13 mouse cellular contexts compared by ENCODE assay signal in genomic region chr13:103027456-103028078, GRCm38 (mm10).
DNase-seq lines count a peak whose midpoint lies in the region; ATAC-seq and TF ChIP-seq lines count a peak whose summit lies in the region.
"Had no signal": no experiment of that assay in that cellular context is flagged by ENCODE, and none has a peak within 500 bp of the region (broad histone marks: within the 10 kb centered on the region; RNA-seq: fewer than 3 reads in every experiment).

No protein-coding gene starts in this region.

- H3K27ac ChIP-seq in heart, embryonic 10.5 days: peak overlapping the region; percentile 47; the same call in 1 of the 2 replicates
- no peak overlapping the region for H3K27ac ChIP-seq in midbrain, embryonic 16.5 days (ENCODE audit: low read length)
- no peak overlapping the region for H3K27ac ChIP-seq in midbrain, embryonic 15.5 days
- H3K27ac ChIP-seq in neural tube, embryonic 14.5 days (ENCODE audit: low read depth, low read length): no peak overlapping the region
- no peak overlapping the region for H3K27ac ChIP-seq in cerebellum, adult 2 months (ENCODE audit: insufficient read depth, low read length)
- H3K27ac ChIP-seq: kidney, postnatal 0 days; liver, embryonic 12.5 days had no signal

- no peaks in the 10 kb centered on the region for H3K9me3 ChIP-seq in heart, embryonic 10.5 days
- H3K9me3 ChIP-seq in midbrain, embryonic 16.5 days (replicated peaks; ENCODE audit: control insufficient read depth, low read length, poor library complexity, severe bottlenecking): no peaks in the 10 kb centered on the region
- no peaks in the 10 kb centered on the region for H3K9me3 ChIP-seq in midbrain, embryonic 15.5 days
- no peaks in the 10 kb centered on the region for H3K9me3 ChIP-seq in neural tube, embryonic 14.5 days (ENCODE audit: control insufficient read depth, low read length)
- H3K9me3 ChIP-seq: liver, embryonic 12.5 days had no signal

- H3K36me3 ChIP-seq in heart, embryonic 10.5 days: no peaks in the 10 kb centered on the region
- no peaks in the 10 kb centered on the region for H3K36me3 ChIP-seq in midbrain, embryonic 16.5 days (ENCODE audit: control insufficient read depth, insufficient read depth, low read length)
- no peaks in the 10 kb centered on the region for H3K36me3 ChIP-seq in midbrain, embryonic 15.5 days (replicated peaks)
- no peaks in the 10 kb centered on the region for H3K36me3 ChIP-seq in neural tube, embryonic 14.5 days (ENCODE audit: control insufficient read depth, insufficient read depth, low read length)
- H3K36me3 ChIP-seq: liver, embryonic 12.5 days had no signal

- H3K27me3 ChIP-seq in heart, embryonic 10.5 days (ENCODE audit: insufficient read depth, poor library complexity, severe bottlenecking): no peaks in the 10 kb centered on the region
- no peaks in the 10 kb centered on the region for H3K27me3 ChIP-seq in midbrain, embryonic 16.5 days (ENCODE audit: control insufficient read depth, insufficient read depth, low read depth, low read length)
- H3K27me3 ChIP-seq in midbrain, embryonic 15.5 days (replicated peaks): no peaks in the 10 kb centered on the region
- no peaks in the 10 kb centered on the region for H3K27me3 ChIP-seq in neural tube, embryonic 14.5 days (ENCODE audit: control insufficient read depth, insufficient read depth, low read length)
- H3K27me3 ChIP-seq in cerebellum, adult 2 months (ENCODE audit: control insufficient read depth, insufficient read depth, low read length): no peaks in the 10 kb centered on the region
- H3K27me3 ChIP-seq: liver, embryonic 12.5 days had no signal

- no peak overlapping the region for H3K9ac ChIP-seq in midbrain, embryonic 16.5 days (ENCODE audit: low read depth, low read length)
- no peak overlapping the region for H3K9ac ChIP-seq in midbrain, embryonic 15.5 days
- no peak overlapping the region for H3K9ac ChIP-seq in neural tube, embryonic 14.5 days (replicated peaks; ENCODE audit: low read depth, low read length)
- H3K9ac ChIP-seq: liver, embryonic 12.5 days had no signal

- WGBS in heart, embryonic 10.5 days: 39% methylated on average over 17 of the region's 17 CpGs
- 66% methylated on average over 17 of the region's 17 CpGs for WGBS in midbrain, embryonic 16.5 days
- WGBS in midbrain, embryonic 15.5 days: 64% methylated on average over 17 of the region's 17 CpGs
- WGBS in neural tube, embryonic 14.5 days: 42% methylated on average over 17 of the region's 17 CpGs
- WGBS in cerebellum, adult 2 months: 81% methylated on average over 17 of the region's 17 CpGs

- no peak overlapping the region for H3K4me2 ChIP-seq in midbrain, embryonic 16.5 days (ENCODE audit: low read length)
- H3K4me2 ChIP-seq in midbrain, embryonic 15.5 days: no peak overlapping the region
- no peak overlapping the region for H3K4me2 ChIP-seq in neural tube, embryonic 14.5 days (ENCODE audit: low read depth, low read length)
- H3K4me2 ChIP-seq: liver, embryonic 12.5 days had no signal

- no peak for TF ChIP-seq CTCF in cerebellum, adult 2 months (IDR thresholded peaks at IDR 0.05; ENCODE audit: borderline replicate concordance, insufficient read depth, low read depth, low read length)

- no peak for DNase-seq in heart, embryonic 10.5 days (ENCODE audit: low spot score)
- no peak for DNase-seq in heart, adult 18-20 months
- DNase-seq in hindlimb bud, embryonic 11.5 days (ENCODE audit: extremely low spot score, low read depth, low spot score): peak; percentile 95
- DNase-seq in cerebellum, adult 2 months: no peak
- DNase-seq: cerebellum, adult 11-12 months; lung, postnatal 14 days; right cerebral cortex, postnatal 4 days had no signal

- ATAC-seq in midbrain, embryonic 16.5 days: peak; percentile 39; the same call in 1 of the 2 replicates
- no peak for ATAC-seq in midbrain, embryonic 15.5 days (replicated peaks)
- ATAC-seq in neural tube, embryonic 14.5 days (ENCODE audit: low read depth): peak; percentile 84
- no peak for ATAC-seq in cerebellum, adult (ENCODE audit: insufficient number of reproducible peaks, low FRiP score, low TSS enrichment)
- ATAC-seq: liver, embryonic 12.5 days had no signal

- peaks cover 47% of the 10 kb centered on the region for H3K4me1 ChIP-seq in heart, embryonic 10.5 days
- H3K4me1 ChIP-seq in midbrain, embryonic 16.5 days (ENCODE audit: control insufficient read depth, insufficient read depth, low read length): peaks cover 8% of the 10 kb centered on the region
- H3K4me1 ChIP-seq in midbrain, embryonic 15.5 days: no peaks in the 10 kb centered on the region
- no peaks in the 10 kb centered on the region for H3K4me1 ChIP-seq in neural tube, embryonic 14.5 days (ENCODE audit: control insufficient read depth, insufficient read depth, low read length)
- H3K4me1 ChIP-seq in cerebellum, adult 2 months (ENCODE audit: control insufficient read depth, insufficient read depth, low read length): no peaks in the 10 kb centered on the region
- H3K4me1 ChIP-seq: liver, embryonic 12.5 days had no signal

- no peak overlapping the region for H3K4me3 ChIP-seq in heart, embryonic 10.5 days
- no peak overlapping the region for H3K4me3 ChIP-seq in midbrain, embryonic 16.5 days (ENCODE audit: low read depth, low read length)
- H3K4me3 ChIP-seq in midbrain, embryonic 15.5 days: no peak overlapping the region
- no peak overlapping the region for H3K4me3 ChIP-seq in neural tube, embryonic 14.5 days (ENCODE audit: low read depth, low read length)
- no peak overlapping the region for H3K4me3 ChIP-seq in cerebellum, adult 2 months (replicated peaks; ENCODE audit: insufficient read depth, low read depth, low read length)
- H3K4me3 ChIP-seq: liver, embryonic 12.5 days had no signal

- TF ChIP-seq POLR2A in cerebellum, adult 2 months (IDR thresholded peaks at IDR 0.05; ENCODE audit: borderline replicate concordance, insufficient read depth, low read length): no peak

Comparison
In these comparisons a context has a peak if more than half of its experiments do, and no peak if none do; other contexts are left out.
1. ATAC-seq: peak in midbrain, embryonic 16.5 days (single experiment) and neural tube, embryonic 14.5 days (single experiment); none in midbrain, embryonic 15.5 days (single experiment) and cerebellum, adult (single experiment).